Mouse (Mus musculus) left cerebral cortex, adult 6 months (tissue): Measurements from ENCODE around the gene Tmem9b. TPM values are rescaled to one million over a fixed set of nuclear protein-coding genes. Genes with fewer than 3 reads are reported as not detected.

Experiments
- long read RNA-seq, 2 experiments: library from polyadenylated mRNA; unstranded; transcript quantifications; one replicate each; pipeline ENCODE4 v2.0.0; 2019 to 2020
- polyA plus RNA-seq: library from polyadenylated mRNA; unstranded; fragments of <200 nt; fragmentation: Nextera tagmentation; gene quantifications from 2 replicates; pipeline ENCODE4 v1.2.3, GENCODE M21; 2021

The Tmem9b gene
- 179 and 223 TPM in 2 replicates for polyA plus RNA-seq
- long read RNA-seq, experiment 1, transcript Tmem9b-201 (5 exons, 1,703 nt) = major isoform, 683 of 719 reads
- long read RNA-seq, experiment 1, partial matches to known transcripts = 6 of 719 reads
- long read RNA-seq, experiment 1, other reads (novel, unspliced or antisense) = 26 of 719 reads
- long read RNA-seq, experiment 2, transcript Tmem9b-201 (5 exons, 1,703 nt) = major isoform, 170 of 213 reads
- long read RNA-seq, experiment 2, partial matches to known transcripts = 18 of 213 reads
- long read RNA-seq, experiment 2, other reads (novel, unspliced or antisense) = 23 of 213 reads

GRCm38 (mm10) chr7:109752008-109752925, at the start of gene Tmem9b:
Tmem9b (minus strand) TSS chr7:109752875.

GRCm38 (mm10) chr7:109781470-109782203, 29.0 kb upstream of the Tmem9b start, which contains the start of gene Nrip3:
Nrip3 (minus strand) TSS chr7:109782025.

GRCm38 (mm10) chr7:109731626-109732025, 21.0 kb downstream of the Tmem9b start, which contains the start of gene Ascl3:
Ascl3 (minus strand) TSS chr7:109731726.

GRCm38 (mm10) chr7:109723697-109724096, 29.0 kb downstream of the Tmem9b start, which contains the start of gene BC051019:
BC051019 (minus strand) TSS chr7:109723850.

GRCm38 (mm10) chr7:109703190-109704015, 49.3 kb downstream of the Tmem9b start, which contains the start of the genes St5 and Akip1:
St5 (minus strand) TSS chr7:109703605.
Akip1 (plus strand) TSS chr7:109703690.

Other genes with a start within 250 kb of the Tmem9b start
- 2.3 and 3.1 TPM in 2 replicates for gene Trim66, start 244.7 kb downstream of the Tmem9b start, polyA plus RNA-seq
- 621 and 736 TPM in 2 replicates for gene Rpl27a, start 233.7 kb downstream of the Tmem9b start, polyA plus RNA-seq
- gene St5, start 49.3 kb downstream of the Tmem9b start, polyA plus RNA-seq = 3.0 and 6.5 TPM in 2 replicates
- 9.7 and 11.8 TPM in 2 replicates for gene Akip1, start 49.2 kb downstream of the Tmem9b start, polyA plus RNA-seq
- 0.12 and 0.24 TPM in 2 replicates for gene BC051019, start 29.0 kb downstream of the Tmem9b start, polyA plus RNA-seq
- gene Ascl3, start 21.1 kb downstream of the Tmem9b start, polyA plus RNA-seq = 0.18 TPM in 1 of 2 replicates, not detected in the other
- gene Nrip3, start 29.1 kb upstream of the Tmem9b start, polyA plus RNA-seq = 38.8 and 43.7 TPM in 2 replicates
- 0.29 and 0.45 TPM in 2 replicates for gene Scube2, start 112.8 kb upstream of the Tmem9b start, polyA plus RNA-seq
- gene Dennd5a, start 207.6 kb upstream of the Tmem9b start, polyA plus RNA-seq = 36.8 and 53.6 TPM in 2 replicates
- gene Tmem41b, start 234.1 kb upstream of the Tmem9b start, polyA plus RNA-seq = 45.9 and 46.8 TPM in 2 replicates